Mouse (Mus musculus): ENCODE results near the gene Gm44965. TPM values are rescaled to one million over a fixed set of nuclear protein-coding genes. Genes with fewer than 3 reads are reported as not detected.

The Gm44965 gene
- total and polyA plus RNA-seq, 2 experiments from 2014 or later, result 0.54 TPM; not detected in 1

DNA sequence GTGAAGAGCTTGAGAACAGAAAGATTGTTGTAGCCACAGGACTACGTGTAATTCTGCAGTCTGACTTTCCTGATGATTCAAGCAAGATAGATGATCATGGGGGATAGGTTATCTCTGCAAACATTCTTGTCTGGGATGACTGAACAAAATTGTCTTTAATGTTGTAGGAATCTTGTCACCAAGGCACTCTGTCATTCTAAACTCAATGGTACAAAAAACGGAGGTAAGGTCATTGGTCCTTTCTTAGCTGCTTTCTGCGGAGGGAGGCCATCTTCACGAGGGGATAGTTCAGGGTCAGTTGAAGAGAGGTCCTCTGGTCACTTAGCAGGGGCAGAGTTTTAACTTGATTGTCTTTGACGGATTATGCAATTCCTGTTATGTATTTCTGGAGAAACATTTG lies 15.0 kb upstream of the Gm44965 start:
- Histone ChIP-seq H3K4me1 (ENCODE audit: insufficient read depth, low read length) (no peaks in the 10 kb centered on the region), H3K9ac (replicated peaks; ENCODE audit: low read length) (no peak overlapping the region), H3K4me2 (ENCODE audit: low read depth, low read length) (no peak overlapping the region), H3K27me3 (ENCODE audit: insufficient read depth, low read length) (no peaks in the 10 kb centered on the region), H3K27ac (no peak overlapping the region), H3K4me3 (ENCODE audit: low read length) (no peak overlapping the region), H3K9me3 (ENCODE audit: low read length) (no peaks in the 10 kb centered on the region), H3K36me3 (ENCODE audit: insufficient read depth, low read length) (no peaks in the 10 kb centered on the region)
- DNase-seq (ENCODE audit: low spot score), result no peak
- no peak for TF ChIP-seq CTCF (IDR thresholded peaks at IDR 0.05; ENCODE audit: low read depth)
- no peak for ATAC-seq
- 64% methylated on average over 5 of the region's 5 CpGs for WGBS

DNA sequence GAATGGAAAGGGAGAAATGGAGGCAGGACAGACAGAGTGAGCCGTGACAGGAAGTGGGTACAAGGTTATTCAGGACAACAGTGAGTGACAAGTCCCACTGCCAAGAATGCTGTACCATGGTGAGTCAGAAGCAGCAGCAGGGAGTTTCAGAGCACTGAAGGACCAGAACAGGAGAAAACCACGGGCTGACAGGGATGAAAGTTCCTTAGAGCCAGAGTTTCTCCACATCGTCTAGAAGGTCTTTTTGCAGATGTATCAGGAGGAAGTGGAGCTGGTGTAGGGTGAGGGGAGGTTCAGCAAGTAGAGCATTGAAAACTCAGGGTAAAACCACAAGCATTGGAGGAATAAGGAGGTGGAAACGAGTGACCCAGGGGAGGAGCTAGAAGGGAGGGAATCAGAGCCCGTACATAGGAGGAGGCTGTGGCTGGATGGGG lies 14.5 kb upstream of the Gm44965 start:
- no peak for ATAC-seq
- Histone ChIP-seq H3K36me3 (ENCODE audit: insufficient read depth, low read length) (no peaks in the 10 kb centered on the region), H3K27me3 (ENCODE audit: insufficient read depth, low read length) (no peaks in the 10 kb centered on the region), H3K27ac (no peak overlapping the region), H3K9me3 (ENCODE audit: low read length) (no peaks in the 10 kb centered on the region), H3K4me1 (ENCODE audit: insufficient read depth, low read length) (no peaks in the 10 kb centered on the region), H3K9ac (replicated peaks; ENCODE audit: low read length) (no peak overlapping the region), H3K4me3 (ENCODE audit: low read length) (no peak overlapping the region), H3K4me2 (ENCODE audit: low read depth, low read length) (no peak overlapping the region)
- no peak for DNase-seq (ENCODE audit: low spot score)
- TF ChIP-seq CTCF (IDR thresholded peaks at IDR 0.05; ENCODE audit: low read depth), result no peak
- 34% methylated on average over 5 of the region's 5 CpGs for WGBS

DNA sequence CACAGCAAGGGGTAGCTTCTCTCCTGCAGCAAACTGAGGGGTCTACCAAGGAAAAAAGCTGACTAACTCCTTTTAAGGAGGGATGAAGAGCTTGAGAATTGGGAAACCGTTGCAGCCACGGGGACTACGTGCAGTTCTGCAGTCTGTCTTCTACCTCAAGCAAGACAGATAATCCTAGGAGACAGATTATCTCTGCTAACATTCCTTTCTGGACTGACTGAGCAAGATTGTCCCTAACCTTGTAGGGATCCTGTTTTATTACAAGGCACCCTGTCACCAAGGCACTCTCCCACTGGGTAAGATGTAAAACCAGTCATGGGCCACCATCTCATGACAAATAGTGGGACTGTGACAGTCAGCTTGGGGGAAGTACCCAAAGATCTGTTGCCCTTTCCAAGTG lies 12.5 kb upstream of the Gm44965 start:
- H3K4me3 ChIP-seq (ENCODE audit: low read length), result no peak overlapping the region
- no peaks in the 10 kb centered on the region for H3K36me3 ChIP-seq (ENCODE audit: insufficient read depth, low read length)
- no peaks in the 10 kb centered on the region for H3K9me3 ChIP-seq (ENCODE audit: low read length)
- H3K27ac ChIP-seq, result no peak overlapping the region
- no peaks in the 10 kb centered on the region for H3K27me3 ChIP-seq (ENCODE audit: insufficient read depth, low read length)
- H3K9ac ChIP-seq (replicated peaks; ENCODE audit: low read length), result no peak overlapping the region
- 31% methylated on average over 3 of the region's 3 CpGs for WGBS
- H3K4me1 ChIP-seq (ENCODE audit: insufficient read depth, low read length), result no peaks in the 10 kb centered on the region
- H3K4me2 ChIP-seq (ENCODE audit: low read depth, low read length), result no peak overlapping the region
- DNase-seq (ENCODE audit: low spot score), result no peak
- ATAC-seq, result no peak
- TF ChIP-seq CTCF (IDR thresholded peaks at IDR 0.05; ENCODE audit: low read depth), result no peak

DNA sequence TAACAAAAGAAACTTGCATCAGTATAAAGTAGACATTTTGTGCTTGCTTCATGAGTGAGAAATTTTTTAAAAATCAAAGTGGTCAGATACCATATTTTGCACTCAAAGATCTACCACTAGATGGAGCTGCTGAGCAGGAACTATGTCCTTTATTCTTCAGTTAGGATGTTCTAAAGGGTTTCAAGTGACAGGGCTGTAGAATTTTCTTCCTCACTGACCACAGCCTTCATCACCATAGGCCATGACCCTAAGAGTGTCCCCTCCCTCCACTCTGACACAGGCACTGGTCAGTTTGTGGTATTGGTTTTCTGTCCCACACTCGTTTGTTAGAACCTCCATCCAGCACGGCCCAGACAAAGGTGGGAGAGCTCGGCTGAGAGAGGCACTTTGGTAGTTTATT lies 11.7 kb upstream of the Gm44965 start:
- peak; percentile 81 for TF ChIP-seq CTCF (IDR thresholded peaks at IDR 0.05; ENCODE audit: low read depth)
- ATAC-seq, result peak; percentile 21; the same call in 1 of the 2 replicates

DNA sequence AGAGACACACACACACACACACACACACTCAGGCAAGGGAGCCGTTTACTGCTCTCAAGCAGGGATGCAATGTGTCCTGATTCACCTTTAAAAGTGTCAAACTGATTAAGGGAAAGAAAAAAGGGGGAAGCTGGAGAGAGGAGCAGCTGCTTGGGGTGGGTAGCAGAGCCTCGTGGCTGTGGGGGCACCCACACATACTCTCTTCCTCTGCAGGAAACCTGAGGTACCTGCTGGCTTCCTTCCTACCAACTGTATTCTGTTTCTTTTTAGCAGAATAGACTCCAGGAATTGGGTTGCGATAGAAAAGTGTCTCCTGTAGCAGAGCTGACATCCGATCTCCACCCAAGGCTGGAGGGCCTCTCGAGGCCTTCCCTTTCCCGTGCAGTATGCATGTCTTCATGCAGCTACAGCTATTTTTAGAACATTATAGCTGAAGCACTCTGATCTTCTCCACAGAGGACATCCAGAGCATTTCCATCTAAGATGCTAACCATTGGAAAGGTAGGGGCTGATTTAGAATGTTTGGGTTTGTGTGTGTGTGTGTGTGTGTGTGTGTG lies 4.5 kb upstream of the Gm44965 start, which contains the start of gene Gm45021:
Gm45021 (plus strand) TSS at position 417 of the 557 bp plus-strand sequence.
- Histone ChIP-seq H3K4me3 (ENCODE audit: low read length) (no peak within 1 kb of the TSS), H3K36me3 (ENCODE audit: insufficient read depth, low read length) (no peaks in the 10 kb centered on the region), H3K4me2 (ENCODE audit: low read depth, low read length) (no peak within 1 kb of the TSS), H3K27ac (no peak within 1 kb of the TSS), H3K9me3 (ENCODE audit: low read length) (no peaks in the 10 kb centered on the region), H3K27me3 (ENCODE audit: insufficient read depth, low read length) (no peaks in the 10 kb centered on the region), H3K9ac (replicated peaks; ENCODE audit: low read length) (no peak within 1 kb of the TSS), H3K4me1 (ENCODE audit: insufficient read depth, low read length) (no peaks in the 10 kb centered on the region; the same call in 1 of the 2 replicates)
- TF ChIP-seq CTCF (IDR thresholded peaks at IDR 0.05; ENCODE audit: low read depth), result no peak
- no peak for DNase-seq (ENCODE audit: low spot score)
- ATAC-seq, result no peak
- 69% methylated on average over 6 of the region's 6 CpGs for WGBS

More for the DNA sequence above, 11.7 kb upstream of the Gm44965 start:
- DNase-seq (ENCODE audit: low spot score), result peak; percentile 82
- H3K27ac ChIP-seq, result no peak overlapping the region
- no peaks in the 10 kb centered on the region for H3K27me3 ChIP-seq (ENCODE audit: insufficient read depth, low read length)
- H3K9ac ChIP-seq (replicated peaks; ENCODE audit: low read length), result no peak overlapping the region
- 73% methylated on average over 3 of the region's 3 CpGs for WGBS
- H3K4me3 ChIP-seq (ENCODE audit: low read length), result no peak overlapping the region
- no peak overlapping the region for H3K4me2 ChIP-seq (ENCODE audit: low read depth, low read length)
- no peaks in the 10 kb centered on the region for H3K36me3 ChIP-seq (ENCODE audit: insufficient read depth, low read length)
- no peaks in the 10 kb centered on the region for H3K4me1 ChIP-seq (ENCODE audit: insufficient read depth, low read length)
- no peaks in the 10 kb centered on the region for H3K9me3 ChIP-seq (ENCODE audit: low read length)

DNA sequence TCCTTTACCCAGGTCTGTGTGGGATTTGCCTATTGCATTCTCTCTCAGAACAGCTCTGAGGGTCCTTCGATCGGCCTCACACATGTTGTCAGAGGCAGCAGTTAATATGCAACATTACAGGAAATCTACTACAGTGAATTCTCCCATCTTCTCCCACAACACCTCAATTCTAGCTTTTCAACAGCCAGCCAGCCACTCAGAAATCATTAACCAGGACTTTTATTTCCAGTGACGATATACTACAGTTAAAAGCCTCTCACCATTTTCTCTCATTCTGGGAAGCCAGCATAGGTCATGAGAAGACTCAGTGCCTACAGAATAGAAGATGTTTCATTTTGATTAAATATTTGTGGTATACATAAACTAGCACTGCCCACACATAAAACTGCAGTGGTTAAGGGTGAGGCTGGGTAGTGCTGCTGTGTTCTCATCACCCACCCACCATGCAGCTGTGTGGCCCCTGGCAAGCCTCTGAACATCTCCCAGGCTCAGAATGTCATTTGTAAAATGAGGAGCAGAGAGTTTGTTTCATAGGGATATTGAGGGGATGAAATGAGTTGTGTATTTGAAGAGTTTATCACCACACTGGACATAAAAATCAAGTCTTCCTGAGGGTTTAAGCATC lies 2.4 kb upstream of the Gm44965 start:
- Histone ChIP-seq H3K4me2 (ENCODE audit: low read depth, low read length) (no peak overlapping the region), H3K27ac (no peak overlapping the region), H3K36me3 (ENCODE audit: insufficient read depth, low read length) (peaks cover 3% of the 10 kb centered on the region), H3K9ac (replicated peaks; ENCODE audit: low read length) (no peak overlapping the region), H3K4me1 (ENCODE audit: insufficient read depth, low read length) (peaks cover 10% of the 10 kb centered on the region; the same call in 1 of the 2 replicates), H3K9me3 (ENCODE audit: low read length) (no peaks in the 10 kb centered on the region), H3K4me3 (ENCODE audit: low read length) (no peak overlapping the region), H3K27me3 (ENCODE audit: insufficient read depth, low read length) (no peaks in the 10 kb centered on the region)
- no peak for TF ChIP-seq CTCF (IDR thresholded peaks at IDR 0.05; ENCODE audit: low read depth)
- DNase-seq (ENCODE audit: low spot score) (no peak), ATAC-seq (no peak)
- WGBS, result 74% methylated on average over 3 of the region's 3 CpGs

DNA sequence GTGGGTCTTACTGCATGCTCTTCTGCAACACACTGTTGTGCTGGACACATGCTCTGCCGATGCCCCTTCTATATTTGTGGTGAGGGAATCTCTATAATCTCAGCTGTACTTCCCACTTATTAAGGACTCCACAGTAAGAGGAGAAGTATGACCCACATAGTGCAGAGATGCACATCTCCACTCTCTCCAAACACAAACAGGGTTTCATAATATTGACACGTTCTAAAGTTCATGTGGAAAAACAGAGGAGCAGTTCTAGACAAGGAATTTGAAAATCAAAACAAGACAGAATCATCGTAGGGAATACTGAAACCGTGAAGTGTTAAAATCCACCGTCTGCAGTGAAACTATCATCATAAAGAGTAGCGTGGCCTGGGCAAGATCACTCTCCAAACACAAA lies 1.9 kb upstream of the Gm44965 start:
- H3K36me3 ChIP-seq (ENCODE audit: insufficient read depth, low read length), result peaks cover 8% of the 10 kb centered on the region
- DNase-seq (ENCODE audit: low spot score), result no peak
- no peak for TF ChIP-seq CTCF (IDR thresholded peaks at IDR 0.05; ENCODE audit: low read depth)
- no peaks in the 10 kb centered on the region for H3K9me3 ChIP-seq (ENCODE audit: low read length)
- peaks cover 10% of the 10 kb centered on the region; the same call in 1 of the 2 replicates for H3K4me1 ChIP-seq (ENCODE audit: insufficient read depth, low read length)
- no peak overlapping the region for H3K4me2 ChIP-seq (ENCODE audit: low read depth, low read length)
- 93% methylated on average over 6 of the region's 6 CpGs for WGBS
- no peak overlapping the region for H3K4me3 ChIP-seq (ENCODE audit: low read length)
- H3K27me3 ChIP-seq (ENCODE audit: insufficient read depth, low read length), result no peaks in the 10 kb centered on the region
- no peak overlapping the region for H3K9ac ChIP-seq (replicated peaks; ENCODE audit: low read length)
- H3K27ac ChIP-seq, result no peak overlapping the region
- no peak for ATAC-seq

Measured in hindbrain, postnatal 0 days (tissue).